23 mouse cellular contexts compared by ENCODE assay signal in the genomic region with DNA sequence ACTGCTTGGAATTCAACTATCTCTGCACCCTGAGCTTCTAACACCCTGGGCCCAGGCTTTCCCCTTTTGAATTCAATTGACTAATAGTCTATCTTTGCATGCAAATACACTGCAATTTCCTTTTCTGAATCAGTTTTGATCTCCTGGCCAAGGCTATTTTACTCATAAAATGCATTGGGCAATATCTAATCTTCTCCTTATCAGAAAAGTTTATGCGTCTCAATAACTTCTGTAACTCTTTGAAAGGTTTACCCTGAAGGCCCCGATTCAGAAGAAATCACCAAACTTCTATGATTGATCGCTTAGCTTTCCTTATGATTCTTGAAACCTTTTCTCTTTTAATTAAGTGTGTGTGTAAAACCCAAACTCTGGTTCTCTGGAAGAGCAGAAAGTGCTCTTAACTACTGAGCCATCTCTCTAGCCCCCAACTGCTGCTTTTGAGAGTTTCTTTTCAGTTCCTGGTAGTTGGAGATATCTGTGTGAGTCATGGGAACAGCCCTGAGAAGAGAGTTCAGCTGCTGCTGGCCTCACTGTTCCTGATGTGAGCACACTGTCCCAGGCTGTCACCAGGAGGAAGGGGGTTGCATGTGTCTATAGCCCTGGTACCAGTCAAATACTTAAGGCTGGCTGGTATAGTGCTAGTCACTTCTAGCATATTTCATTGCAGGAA. TPM values are rescaled to one million over a fixed set of nuclear protein-coding genes. Genes with fewer than 3 reads are reported as not detected.
DNase-seq lines count a peak whose midpoint lies in the region; ATAC-seq and TF ChIP-seq lines count a peak whose summit lies in the region.
"Had no signal": no experiment of that assay in that cellular context is flagged by ENCODE, and none has a peak within 500 bp of the region (broad histone marks: within the 10 kb centered on the region; RNA-seq: fewer than 3 reads in every experiment).

No protein-coding gene starts in this region.

- no peaks in the 10 kb centered on the region for H3K9me3 ChIP-seq in heart, embryonic 12.5 days (replicated peaks)
- no peaks in the 10 kb centered on the region for H3K9me3 ChIP-seq in intestine, postnatal 0 days (ENCODE audit: control insufficient read depth)
- H3K9me3 ChIP-seq in hindbrain, embryonic 11.5 days (ENCODE audit: control insufficient read depth, low read length): no peaks in the 10 kb centered on the region
- H3K9me3 ChIP-seq: forebrain, embryonic 10.5 days; hindbrain, embryonic 15.5 days; neural tube, embryonic 12.5 days had no signal

- H3K27me3 ChIP-seq in heart, embryonic 12.5 days (replicated peaks): no peaks in the 10 kb centered on the region
- no peaks in the 10 kb centered on the region for H3K27me3 ChIP-seq in intestine, postnatal 0 days (replicated peaks; ENCODE audit: control insufficient read depth, insufficient read depth, low read length)
- H3K27me3 ChIP-seq in hindbrain, embryonic 11.5 days (ENCODE audit: control insufficient read depth, insufficient read depth, low read length): no peaks in the 10 kb centered on the region
- H3K27me3 ChIP-seq: hindbrain, embryonic 15.5 days; neural tube, embryonic 12.5 days had no signal

- WGBS in heart, embryonic 12.5 days: 63% methylated on average over 3 of the region's 3 CpGs
- WGBS in intestine, postnatal 0 days: 51% methylated on average over 3 of the region's 3 CpGs
- 95% methylated on average over 3 of the region's 3 CpGs for WGBS in hindbrain, embryonic 11.5 days

- no peak for TF ChIP-seq CTCF in intestine, postnatal 0 days (IDR thresholded peaks at IDR 0.05; ENCODE audit: low read depth)

- H3K4me1 ChIP-seq in heart, embryonic 12.5 days (replicated peaks): peaks cover 56% of the 10 kb centered on the region
- H3K4me1 ChIP-seq in intestine, postnatal 0 days (replicated peaks; ENCODE audit: control insufficient read depth, insufficient read depth, low read length): peaks cover 48% of the 10 kb centered on the region
- peaks cover 17% of the 10 kb centered on the region for H3K4me1 ChIP-seq in hindbrain, embryonic 11.5 days (replicated peaks; ENCODE audit: control insufficient read depth, insufficient read depth, low read length)

- no peak overlapping the region for H3K9ac ChIP-seq in heart, embryonic 12.5 days
- no peak overlapping the region for H3K9ac ChIP-seq in intestine, postnatal 0 days (ENCODE audit: low read depth, low read length)
- H3K9ac ChIP-seq in hindbrain, embryonic 11.5 days (ENCODE audit: low read depth, low read length): no peak overlapping the region
- H3K9ac ChIP-seq: forebrain, postnatal 0 days; hindbrain, embryonic 15.5 days; neural tube, embryonic 12.5 days had no signal

- no peaks in the 10 kb centered on the region for H3K36me3 ChIP-seq in heart, embryonic 12.5 days
- H3K36me3 ChIP-seq in intestine, postnatal 0 days (ENCODE audit: control insufficient read depth, insufficient read depth): no peaks in the 10 kb centered on the region
- no peaks in the 10 kb centered on the region for H3K36me3 ChIP-seq in hindbrain, embryonic 11.5 days (ENCODE audit: control insufficient read depth, insufficient read depth, low read length)
- H3K36me3 ChIP-seq: forebrain, embryonic 10.5 days; G1E; hindbrain, embryonic 15.5 days; neural tube, embryonic 12.5 days had no signal

- intact Hi-C loops in left cerebral cortex, postnatal 14 days (cut with DNase I): no loop called here

- peak overlapping the region; percentile 16 for H3K27ac ChIP-seq in heart, embryonic 12.5 days (ENCODE audit: poor library complexity, severe bottlenecking)
- peak overlapping the region; percentile 80 for H3K27ac ChIP-seq in intestine, postnatal 0 days (ENCODE audit: low read depth, low read length)
- H3K27ac ChIP-seq in hindbrain, embryonic 11.5 days (ENCODE audit: low read depth, low read length): no peak overlapping the region
- H3K27ac ChIP-seq: forebrain, embryonic 10.5 days; hindbrain, embryonic 15.5 days; layer of hippocampus, adult 2 months; neural tube, embryonic 12.5 days had no signal

- no peak overlapping the region for H3K4me3 ChIP-seq in heart, embryonic 12.5 days
- H3K4me3 ChIP-seq in intestine, postnatal 0 days (ENCODE audit: low read depth, low read length): no peak overlapping the region
- H3K4me3 ChIP-seq in hindbrain, embryonic 11.5 days (ENCODE audit: low read depth, low read length): no peak overlapping the region
- H3K4me3 ChIP-seq: forebrain, embryonic 10.5 days; hindbrain, embryonic 15.5 days; layer of hippocampus, adult 2 months; neural tube, embryonic 12.5 days had no signal

- no peak overlapping the region for H3K4me2 ChIP-seq in heart, embryonic 12.5 days
- peak overlapping the region; percentile 39 for H3K4me2 ChIP-seq in intestine, postnatal 0 days (replicated peaks; ENCODE audit: low read depth)
- H3K4me2 ChIP-seq in hindbrain, embryonic 11.5 days (replicated peaks; ENCODE audit: low read depth, low read length): no peak overlapping the region
- H3K4me2 ChIP-seq: hindbrain, embryonic 15.5 days; neural tube, embryonic 12.5 days had no signal

- no peak for ATAC-seq in heart, embryonic 12.5 days (ENCODE audit: insufficient number of reproducible peaks, low FRiP score)
- ATAC-seq in intestine, postnatal 0 days: peak; percentile 69
- ATAC-seq in hindbrain, embryonic 11.5 days (ENCODE audit: low FRiP score): no peak
- ATAC-seq: forebrain, postnatal 0 days had no signal

- peak; percentile 78 to 88 for DNase-seq in adrenal gland, adult (ENCODE audit: inconsistent age in 2 of 2, low spot score in 1 of 2)
- no peak for DNase-seq in adrenal gland, adult 8-10 months
- DNase-seq in heart, adult 18-20 months: no peak
- peak; percentile 42 for DNase-seq in 3T3-L1 (ENCODE audit: low read depth, low spot score)
- DNase-seq in hindbrain, embryonic 11.5 days (ENCODE audit: low spot score): no peak
- DNase-seq in left cerebral cortex, postnatal 14 days (ENCODE audit: low spot score in 2 of 2): no peak
- DNase-seq: cerebellum, adult 18-20 months; cerebellum, postnatal 25 days; embryo, embryonic 11 days; forebrain, postnatal 0 days; kidney, adult 18-20 months; kidney, postnatal 14 days; left cerebral cortex, postnatal 4 days; liver; lung, postnatal 14 days; thymus, postnatal 36 days had no signal

RNA-seq across cellular contexts. Expression of a gene that starts 27.9 kb away (rescaled TPM):
- 10 to 100 TPM; 85.2 to 98.8 (median 89.6) TPM for total RNA-seq in adrenal gland, adult 8-10 months (2022)
- 96.3 and 104 TPM in 2 replicates for polyA plus RNA-seq in heart, embryonic 12.5 days (2016; fragmentation: Nextera tagmentation; extraction: Ambion mirVana)
- 100 to 1,000 TPM; 293 to 297 TPM for total RNA-seq in heart, adult 18-20 months (2021)
- 29.1 and 32.9 TPM in 2 replicates for polyA plus RNA-seq in intestine, postnatal 0 days (2015; fragmentation: Nextera tagmentation; extraction: Ambion mirVana)
- 24.1 and 24.2 TPM in 2 replicates for polyA plus RNA-seq in hindbrain, embryonic 11.5 days (2014; fragmentation: Nextera tagmentation; extraction: Ambion mirVana)
- total RNA-seq in left cerebral cortex, postnatal 14 days (2021): 10 to 100 TPM; 48.2 to 49.4 TPM

Comparison
In these comparisons a context has a peak if more than half of its experiments do, and no peak if none do; other contexts are left out.
1. DNase-seq: peak in adrenal gland, adult (2 of 2) and 3T3-L1 (single experiment); none in adrenal gland, adult 8-10 months (single experiment), heart, adult 18-20 months (0 of 2), hindbrain, embryonic 11.5 days (single experiment) and left cerebral cortex, postnatal 14 days (0 of 2).